Mouse (Mus musculus): ENCODE data around the gene Farsb. TPM values are rescaled to one million over a fixed set of nuclear protein-coding genes. Genes with fewer than 3 reads are reported as not detected.
A peak's percentile ranks its signal among the peaks of the same experiment; 100 is the strongest.
"Not testable (repeated sequence)": the region's sequence is repeated elsewhere in the genome, so short reads cannot be mapped to it uniquely, and the experiment has no call there.

Gene Farsb
- total RNA-seq (2015; ENCODE audit: low replicate concordance) = 31.4 and 41.1 TPM in 2 replicates
- 21.8 and 22.5 TPM in 2 replicates for total RNA-seq (2017; ENCODE audit: low replicate concordance)

- ATAC-seq (replicated peaks; ENCODE audit: low FRiP score, poor library complexity, severe bottlenecking) = peak; percentile 97
These were observed at the start of gene Farsb for GRCm38 (mm10) chr1:78488752-78489492. TSS of gene Farsb (minus strand) at chr1:78488897.

- ATAC-seq (replicated peaks; ENCODE audit: low FRiP score, poor library complexity, severe bottlenecking) = no peak
These were observed 49.7 kb upstream of the Farsb start for GRCm38 (mm10) chr1:78538396-78538795.

- no peak for ATAC-seq (replicated peaks; ENCODE audit: low FRiP score, poor library complexity, severe bottlenecking)
These were observed 48.9 kb upstream of the Farsb start for GRCm38 (mm10) chr1:78537494-78538010.

- ATAC-seq (replicated peaks; ENCODE audit: low FRiP score, poor library complexity, severe bottlenecking) = no peak
These were observed 47.8 kb upstream of the Farsb start for GRCm38 (mm10) chr1:78536310-78537164.

- ATAC-seq (replicated peaks; ENCODE audit: low FRiP score, poor library complexity, severe bottlenecking) = no peak
These were observed 45.9 kb upstream of the Farsb start for GRCm38 (mm10) chr1:78534428-78535150.

- no peak for ATAC-seq (replicated peaks; ENCODE audit: low FRiP score, poor library complexity, severe bottlenecking)
These were observed 43.6 kb upstream of the Farsb start for GRCm38 (mm10) chr1:78532184-78532800.

- no peak for ATAC-seq (replicated peaks; ENCODE audit: low FRiP score, poor library complexity, severe bottlenecking)
These were observed 42.0 kb upstream of the Farsb start for GRCm38 (mm10) chr1:78530500-78531215.

- ATAC-seq (replicated peaks; ENCODE audit: low FRiP score, poor library complexity, severe bottlenecking) = no peak
These were observed 40.3 kb upstream of the Farsb start for GRCm38 (mm10) chr1:78529011-78529410.

- ATAC-seq (replicated peaks; ENCODE audit: low FRiP score, poor library complexity, severe bottlenecking) = no peak
These were observed 39.7 kb upstream of the Farsb start for GRCm38 (mm10) chr1:78528356-78528755.

GRCm38 (mm10) chr1:78525189-78525886, 36.6 kb upstream of the Farsb start:
- no peak for ATAC-seq (replicated peaks; ENCODE audit: low FRiP score, poor library complexity, severe bottlenecking)

- no peak for ATAC-seq (replicated peaks; ENCODE audit: low FRiP score, poor library complexity, severe bottlenecking)
These were observed 30.2 kb upstream of the Farsb start for GRCm38 (mm10) chr1:78518907-78519306.

- ATAC-seq (replicated peaks; ENCODE audit: low FRiP score, poor library complexity, severe bottlenecking) = no peak
These were observed 24.1 kb upstream of the Farsb start for GRCm38 (mm10) chr1:78512756-78513155.

GRCm38 (mm10) chr1:78511621-78512160, 23.0 kb upstream of the Farsb start, which contains the start of gene BC035947:
TSS of gene BC035947 (minus strand) at chr1:78512158.
- no peak for ATAC-seq (replicated peaks; ENCODE audit: low FRiP score, poor library complexity, severe bottlenecking)

- no peak for ATAC-seq (replicated peaks; ENCODE audit: low FRiP score, poor library complexity, severe bottlenecking)
These were observed 22.2 kb upstream of the Farsb start, which contains the start of gene Mogat1 for GRCm38 (mm10) chr1:78510862-78511261. TSS of gene Mogat1 (plus strand) at chr1:78510991.

GRCm38 (mm10) chr1:78507137-78507536, 18.4 kb upstream of the Farsb start:
- no peak for ATAC-seq (replicated peaks; ENCODE audit: low FRiP score, poor library complexity, severe bottlenecking)

- ATAC-seq (replicated peaks; ENCODE audit: low FRiP score, poor library complexity, severe bottlenecking) = no peak
These were observed 13.8 kb upstream of the Farsb start for GRCm38 (mm10) chr1:78502527-78502926.

GRCm38 (mm10) chr1:78501856-78502255, 13.2 kb upstream of the Farsb start:
- ATAC-seq (replicated peaks; ENCODE audit: low FRiP score, poor library complexity, severe bottlenecking) = not testable (repeated sequence)

GRCm38 (mm10) chr1:78501036-78501435, 12.3 kb upstream of the Farsb start:
- ATAC-seq (replicated peaks; ENCODE audit: low FRiP score, poor library complexity, severe bottlenecking) = no peak
